Mouse (Mus musculus) frontal cortex, postnatal 10 days (tissue): ENCODE measurements around the gene Cyp2d11.
"Not testable (repeated sequence)": the region's sequence is repeated elsewhere in the genome, so short reads cannot be mapped to it uniquely, and the experiment has no call there.

Experiments used
- DNase-seq, 2 experiments: peaks; one replicate each; pipeline ENCODE4 v3.0.0; 2022; ENCODE audit warnings: low spot score in 2 of 2, mixed read lengths in 1 of 2

Cyp2d11 gene

DNA sequence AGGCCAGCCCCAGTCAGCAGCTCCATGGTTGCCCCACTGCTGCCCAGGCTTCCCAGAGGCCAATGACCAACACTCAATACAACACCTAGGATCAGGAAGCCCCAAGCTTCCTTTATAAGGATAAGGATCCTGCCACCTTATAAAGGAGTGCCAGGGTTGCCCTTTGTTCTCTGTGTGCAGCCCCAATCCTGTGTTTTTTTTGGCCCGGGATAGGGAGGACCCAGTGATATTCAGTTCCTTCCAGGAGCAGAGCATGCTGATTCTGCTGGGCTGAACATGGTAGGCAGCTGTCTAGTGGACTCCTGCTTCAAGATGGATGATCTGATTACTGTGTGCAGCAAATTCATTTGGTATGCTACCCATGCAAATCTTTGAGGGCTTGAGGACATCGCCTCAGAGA is at the start of gene Cyp2d11:
Cyp2d11 (minus strand) TSS at position 101 of the 400 bp plus-strand sequence.
- DNase-seq = not testable (repeated sequence)

DNA sequence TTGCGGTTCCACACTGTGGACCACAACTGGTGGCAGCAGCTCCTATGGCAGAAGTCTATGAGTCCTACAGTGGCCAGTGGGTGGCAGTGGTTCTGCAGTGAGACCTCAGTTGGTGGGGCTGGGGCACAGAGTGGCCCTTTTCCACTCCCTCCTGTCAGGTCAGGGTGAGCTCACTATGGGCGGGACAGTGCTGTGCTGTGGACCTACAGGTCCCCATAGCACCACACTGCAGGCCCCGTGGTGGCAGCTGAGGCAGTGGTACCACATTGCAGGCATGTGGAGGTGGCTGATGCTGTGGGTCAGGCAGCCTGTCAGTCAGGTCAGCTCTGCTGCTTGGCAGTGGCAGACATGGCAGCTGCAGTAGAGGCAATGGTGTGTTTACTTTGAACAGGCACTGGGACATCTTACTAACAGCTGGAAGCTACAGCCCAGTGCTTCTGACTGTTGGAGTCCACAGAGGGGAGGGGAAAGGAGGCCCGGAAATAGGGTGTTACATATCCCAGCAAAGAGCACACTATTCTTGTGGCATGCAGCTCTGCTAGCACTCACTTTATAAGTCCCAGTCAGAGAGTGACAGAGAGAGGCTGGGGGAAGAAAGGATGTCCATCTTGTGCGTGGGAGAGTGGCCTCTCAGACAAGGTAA is 44.3 kb upstream of the Cyp2d11 start:
- no peak for DNase-seq

DNA sequence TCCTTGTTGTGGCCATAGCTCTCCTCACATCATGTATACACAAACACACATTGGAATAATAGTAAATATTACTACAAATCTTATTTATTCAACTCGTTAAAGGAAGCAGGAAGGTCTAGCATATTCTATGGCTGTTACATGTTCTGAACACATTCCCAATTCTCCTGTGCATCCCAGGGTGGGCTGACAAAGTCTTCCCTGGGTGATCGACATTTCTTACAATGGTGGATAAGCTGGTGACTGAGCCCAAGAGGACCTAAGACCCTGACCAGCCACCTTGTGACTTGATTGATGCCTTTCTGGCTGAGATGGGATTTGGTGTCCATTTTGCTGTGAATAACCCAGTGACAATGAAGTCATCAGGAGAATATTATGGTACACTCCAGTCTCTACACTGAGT is 41.8 kb upstream of the Cyp2d11 start:
- no peak for DNase-seq

DNA sequence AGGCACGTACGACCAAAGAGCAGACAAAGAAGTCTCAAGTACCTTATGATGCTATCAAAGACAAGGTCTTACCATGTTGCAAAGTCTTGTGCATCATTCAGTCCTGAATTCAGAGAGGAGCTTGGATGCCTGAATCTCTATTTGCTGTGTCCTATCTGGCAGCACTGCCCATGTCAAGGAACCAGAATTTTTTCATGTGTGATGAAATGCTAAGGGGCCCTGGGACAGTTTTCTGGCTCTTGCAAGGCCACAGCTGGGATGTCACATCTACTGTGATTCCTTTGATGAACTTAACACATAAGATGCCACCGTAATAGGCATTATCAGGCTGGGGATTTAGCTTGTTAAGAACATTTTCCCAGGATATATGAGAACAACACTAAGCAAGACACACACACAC is 41.2 kb upstream of the Cyp2d11 start:
- DNase-seq = no peak

DNA sequence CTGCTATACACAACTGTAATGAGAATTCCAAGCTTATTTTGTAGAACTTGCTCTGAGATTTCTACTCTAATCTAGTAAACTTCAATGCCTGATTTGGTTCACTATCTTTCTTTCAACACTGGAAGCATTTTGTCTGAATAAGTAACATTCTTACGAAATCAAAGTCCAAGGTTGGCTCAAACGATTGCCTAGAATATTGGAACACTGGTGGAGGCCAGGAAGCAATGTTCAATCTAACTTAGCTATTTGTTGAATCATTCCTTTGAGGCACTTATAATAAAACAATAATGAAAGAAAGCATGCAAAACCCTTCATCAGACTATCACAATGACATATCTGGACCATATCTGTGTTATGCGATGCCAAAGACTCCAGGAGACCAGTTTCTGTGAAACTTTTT is 40.7 kb upstream of the Cyp2d11 start:
- no peak for DNase-seq

DNA sequence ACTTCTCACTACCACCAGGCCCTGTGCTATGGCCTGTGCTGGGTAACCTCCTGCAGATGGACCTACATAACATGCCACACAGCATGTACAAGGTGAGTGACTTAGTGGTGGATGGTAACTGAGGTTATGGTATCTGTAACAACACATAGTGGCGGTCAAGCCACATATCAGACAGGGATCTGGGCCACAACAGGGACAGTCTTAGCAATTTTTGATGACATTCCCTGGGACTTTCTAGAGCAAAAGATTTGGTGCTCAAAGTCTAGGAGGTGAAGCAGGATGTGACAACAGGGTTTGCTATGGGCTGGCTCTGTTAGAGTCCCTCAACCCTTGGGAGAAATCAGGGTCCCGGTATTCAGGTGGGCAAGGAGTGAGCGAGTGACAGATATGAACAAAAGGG is 39.8 kb upstream of the Cyp2d11 start:
- no peak for DNase-seq

DNA sequence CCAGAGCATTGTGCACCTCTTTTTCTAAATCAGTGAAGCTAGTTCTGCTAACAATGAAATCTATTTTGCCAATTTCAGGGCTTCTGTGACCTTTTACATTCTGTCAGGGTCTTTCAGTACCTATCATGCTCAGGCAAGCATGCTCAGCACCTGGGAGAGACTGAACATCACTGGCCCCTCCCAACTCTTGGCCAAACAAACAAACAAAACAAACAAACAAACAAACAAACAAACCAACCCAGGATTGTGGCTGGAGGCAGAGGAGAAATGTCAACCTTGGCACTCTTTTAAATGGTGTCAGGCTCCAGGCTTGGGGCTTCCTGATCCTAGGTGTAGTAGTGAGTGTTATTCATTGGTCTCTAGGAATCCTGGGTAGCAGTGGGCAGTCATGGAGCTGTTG is 39.3 kb upstream of the Cyp2d11 start, which contains the start of gene Cyp2d9:
Cyp2d9 (plus strand) TSS at position 301 of the 400 bp plus-strand sequence.
- DNase-seq = no peak

DNA sequence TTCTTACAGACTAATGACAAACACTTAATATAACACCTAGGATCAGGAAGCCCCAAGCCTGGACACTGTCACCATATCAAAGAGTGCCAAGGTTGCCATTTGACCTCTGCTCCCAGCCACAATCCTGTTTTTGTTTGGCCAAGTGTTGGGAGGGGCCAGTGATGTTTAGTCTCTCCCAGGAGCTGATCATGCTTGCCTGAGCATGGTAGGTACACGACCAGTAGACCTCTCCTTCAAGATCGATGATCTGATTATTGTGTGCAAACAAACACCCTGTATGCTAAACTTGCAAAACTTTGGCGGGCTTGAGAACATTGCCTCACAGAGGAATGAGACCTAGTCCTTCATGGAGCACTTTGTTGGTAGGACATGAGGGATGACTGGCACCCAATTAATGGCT is 29.6 kb upstream of the Cyp2d11 start:
- DNase-seq = no peak

DNA sequence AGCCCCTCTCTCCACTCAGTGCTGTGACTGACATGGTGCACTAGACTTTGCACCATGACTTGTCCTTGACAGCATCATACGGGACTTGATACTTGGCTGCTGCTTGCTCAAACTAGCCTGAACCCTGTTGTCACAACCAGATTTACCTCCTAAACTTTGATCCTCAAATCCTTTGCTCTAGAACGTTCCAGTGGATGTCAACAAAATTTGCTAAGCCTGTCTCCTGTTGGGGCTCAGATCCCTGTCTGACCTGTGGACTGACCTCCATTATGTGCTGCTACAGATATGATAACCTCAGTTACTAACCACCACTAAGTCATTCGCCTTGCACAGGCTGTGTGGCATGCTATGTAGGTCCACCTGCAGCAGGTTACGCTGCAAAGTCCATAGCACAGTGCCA is 29.1 kb upstream of the Cyp2d11 start:
- no peak for DNase-seq

DNA sequence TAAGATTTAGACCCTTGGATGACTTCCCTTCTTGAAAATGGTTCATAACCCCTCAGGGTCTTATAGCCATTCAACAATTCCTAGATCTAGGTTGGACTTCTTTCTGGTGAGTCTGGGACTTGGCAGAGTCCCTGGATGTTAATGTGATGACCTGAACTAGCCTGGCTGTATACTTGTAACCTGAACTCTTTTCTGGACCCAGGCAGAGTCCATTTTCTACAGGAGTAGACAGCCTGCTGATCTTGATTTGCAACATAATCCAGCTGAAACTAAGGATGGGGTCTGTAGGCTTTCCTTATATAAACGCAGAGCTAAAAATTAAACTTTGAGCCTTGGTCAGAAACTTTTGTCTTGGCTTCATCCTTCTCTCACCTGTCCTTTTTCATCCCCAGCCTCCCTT is 24.8 kb upstream of the Cyp2d11 start:
- no peak for DNase-seq

DNA sequence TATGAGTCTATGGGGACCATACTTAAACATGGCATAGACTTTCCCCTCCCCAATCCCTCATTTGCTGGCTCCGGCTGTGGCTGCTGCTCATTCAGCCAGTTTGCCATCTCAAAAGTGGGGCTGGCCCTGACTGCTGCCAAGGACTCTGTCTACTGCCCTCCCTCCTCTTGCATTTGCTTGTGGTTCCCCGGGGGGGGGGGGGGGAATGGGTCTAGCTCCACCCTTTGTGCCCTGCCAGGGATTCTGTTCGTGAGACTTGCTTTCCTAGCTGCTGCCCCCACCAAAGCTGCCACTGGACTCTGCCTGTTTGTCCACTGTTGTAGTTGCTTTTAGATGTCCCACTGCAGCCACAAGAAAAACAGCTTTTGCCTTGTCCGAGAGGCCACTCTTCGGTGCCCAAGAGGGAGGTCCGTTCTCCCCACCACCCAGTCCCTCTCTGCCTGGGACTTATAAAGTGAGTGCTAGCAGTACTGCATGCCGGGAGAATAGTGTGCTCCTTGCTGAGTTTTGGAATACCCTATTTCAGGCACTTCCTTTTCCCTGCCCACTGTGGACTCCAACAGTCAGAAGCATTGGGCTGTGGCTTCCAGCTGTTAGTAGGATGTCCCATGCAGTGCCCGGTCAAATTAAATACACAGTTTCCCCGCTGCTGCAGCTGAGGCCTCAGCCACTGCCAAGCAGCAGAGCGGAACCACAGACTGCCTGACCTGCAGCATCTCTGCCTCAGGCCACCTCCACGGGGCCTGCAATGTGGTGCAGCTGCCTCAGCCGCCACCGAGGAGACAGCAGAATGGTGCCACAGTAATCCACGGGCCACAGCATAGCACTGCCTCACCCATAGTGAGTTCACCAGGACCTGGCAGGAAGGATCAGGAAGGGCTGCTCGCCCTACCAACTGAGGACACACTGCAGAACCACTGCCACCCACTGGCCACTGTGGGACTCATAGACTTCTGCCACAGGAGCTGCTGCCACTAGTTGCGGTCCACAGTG is 23.3 kb upstream of the Cyp2d11 start:
- DNase-seq = peak; percentile 66 to 80

DNA sequence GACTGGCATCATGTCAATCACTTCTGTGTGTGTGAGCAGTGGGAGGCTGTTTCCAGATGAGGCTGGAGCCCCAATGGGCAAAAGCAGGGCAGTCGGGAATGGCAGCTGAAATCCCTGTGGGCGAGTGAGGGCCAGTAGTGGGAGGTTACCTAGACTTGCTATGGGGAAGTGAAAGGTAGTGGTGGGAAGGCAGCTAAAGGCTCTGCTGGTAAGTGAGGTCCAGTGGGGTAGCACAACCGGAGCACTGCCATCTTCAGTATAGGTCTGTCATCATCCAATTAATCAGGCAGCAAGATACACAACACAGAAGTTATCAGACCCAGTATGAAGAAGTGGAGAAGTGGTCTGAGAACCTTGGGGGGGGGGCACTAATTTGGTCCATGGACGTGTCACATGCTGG is 13.7 kb upstream of the Cyp2d11 start:
- no peak for DNase-seq

DNA sequence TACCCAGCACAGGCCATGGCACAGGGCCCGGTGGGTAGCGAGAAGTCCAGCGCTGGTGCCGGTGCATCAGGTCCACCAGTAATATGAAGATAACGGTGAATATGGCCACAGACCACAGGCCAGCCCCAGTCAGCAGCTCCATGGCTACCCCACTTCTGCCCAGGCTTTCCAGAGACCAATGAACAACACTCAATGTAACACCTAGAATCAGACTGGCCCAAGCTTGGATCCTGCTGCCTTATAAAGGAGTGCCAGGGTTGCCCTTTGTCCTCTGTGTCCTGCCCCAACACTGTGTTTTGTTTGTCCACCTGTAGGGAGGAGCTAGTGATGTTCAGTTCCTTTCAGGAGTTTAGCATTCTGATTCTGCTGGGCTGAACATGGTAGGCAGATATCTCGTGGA is 13.2 kb upstream of the Cyp2d11 start, which contains the start of gene Cyp2d10:
Cyp2d10 (minus strand) TSS at position 215 of the 400 bp plus-strand sequence.
- no peak for DNase-seq

DNA sequence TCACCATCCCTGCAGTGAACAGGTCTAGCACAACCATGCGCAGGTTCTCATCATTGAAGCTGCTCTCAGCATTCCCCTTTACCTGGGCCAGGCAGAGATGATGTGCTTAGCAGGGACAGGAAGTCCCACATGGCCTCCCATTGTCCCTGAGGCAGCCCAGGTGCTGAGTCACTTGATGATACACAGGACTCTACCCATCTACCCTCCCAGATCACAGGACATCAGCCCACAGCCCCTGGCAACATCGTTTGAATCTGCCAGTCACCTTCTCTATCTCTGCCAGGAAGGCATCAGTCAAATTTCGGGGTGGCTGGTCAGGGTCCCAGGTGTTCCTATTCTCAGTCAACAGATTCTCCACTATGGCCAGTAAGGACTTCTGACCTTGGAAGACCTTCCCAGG is 10.3 kb upstream of the Cyp2d11 start:
- DNase-seq = no peak

DNA sequence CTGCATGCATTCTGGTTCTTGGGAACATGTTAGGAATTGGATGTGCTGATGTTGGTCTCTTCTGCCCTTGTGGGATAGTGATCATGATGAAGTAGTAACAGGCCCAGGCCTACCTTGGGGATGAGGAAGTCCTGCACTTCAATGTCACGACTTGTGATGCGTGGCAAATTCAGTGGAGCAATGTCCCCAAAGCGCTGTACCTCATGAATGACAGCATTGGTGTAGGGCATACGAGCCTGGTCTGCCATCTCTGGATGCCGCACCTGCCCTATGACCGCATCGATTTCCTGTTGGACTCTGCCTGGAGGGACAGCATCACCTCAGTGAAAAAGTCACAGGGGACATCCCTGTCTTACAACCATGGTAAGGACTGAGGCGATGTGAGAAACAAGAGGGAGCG is 9.8 kb upstream of the Cyp2d11 start:
- DNase-seq = no peak

DNA sequence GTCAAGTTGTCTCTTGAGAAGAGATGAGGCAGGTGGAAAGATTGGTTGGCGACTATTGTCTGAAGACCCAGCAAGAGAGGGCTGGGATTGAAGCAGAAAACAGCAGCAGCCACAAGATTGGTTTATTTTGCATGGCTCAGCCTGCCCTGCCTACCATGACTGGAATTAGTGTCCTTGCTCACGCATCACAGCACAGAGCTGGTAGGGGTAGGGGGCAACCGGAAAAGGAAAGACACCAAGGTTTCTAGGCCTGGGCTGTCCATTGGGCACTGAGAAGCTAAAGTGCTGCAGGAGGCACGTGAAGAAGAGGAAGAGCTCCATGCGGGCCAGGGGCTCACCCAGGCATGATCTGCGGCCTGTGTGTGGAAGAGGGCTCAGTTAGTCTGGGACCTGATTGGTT is 8.9 kb upstream of the Cyp2d11 start:
- no peak for DNase-seq

DNA sequence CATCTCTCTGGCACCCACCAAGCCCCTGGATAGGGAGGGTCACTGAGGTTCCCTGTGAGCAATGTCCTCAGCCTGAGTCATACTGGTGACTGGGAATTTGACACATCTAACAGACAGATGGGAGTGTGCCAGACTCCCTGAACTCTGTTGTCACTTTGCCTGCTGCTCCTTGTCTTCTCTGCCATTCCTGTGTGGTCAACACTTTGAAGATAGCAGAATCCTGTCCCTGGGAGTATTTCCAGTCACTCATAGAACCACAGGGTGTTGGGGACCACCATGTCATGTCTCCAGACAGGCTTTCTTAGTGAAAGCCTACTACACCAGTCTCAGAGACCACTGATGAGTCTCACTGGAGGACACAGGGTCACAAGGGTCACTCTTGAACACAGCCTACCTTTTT is 8.3 kb upstream of the Cyp2d11 start:
- no peak for DNase-seq

DNA sequence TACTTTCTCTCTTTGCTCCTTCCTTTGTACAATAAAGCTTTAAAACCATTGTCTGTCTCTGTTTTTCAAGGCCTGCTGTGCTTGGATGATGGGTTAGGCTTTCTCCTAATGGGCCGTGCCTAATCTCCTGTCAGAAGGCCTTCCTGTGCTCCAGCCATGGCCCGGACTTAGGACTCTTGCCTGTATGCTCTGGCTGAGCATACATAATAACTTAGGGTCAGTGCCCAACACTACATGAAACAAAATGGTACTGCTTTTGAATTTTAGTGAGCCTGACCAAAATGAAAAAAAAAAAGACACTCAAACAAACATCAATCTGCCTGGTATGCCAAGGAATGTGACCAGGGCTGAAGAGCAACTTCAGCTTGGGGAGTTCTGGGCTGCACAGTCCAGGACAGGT is 7.7 kb upstream of the Cyp2d11 start:
- DNase-seq = no peak

DNA sequence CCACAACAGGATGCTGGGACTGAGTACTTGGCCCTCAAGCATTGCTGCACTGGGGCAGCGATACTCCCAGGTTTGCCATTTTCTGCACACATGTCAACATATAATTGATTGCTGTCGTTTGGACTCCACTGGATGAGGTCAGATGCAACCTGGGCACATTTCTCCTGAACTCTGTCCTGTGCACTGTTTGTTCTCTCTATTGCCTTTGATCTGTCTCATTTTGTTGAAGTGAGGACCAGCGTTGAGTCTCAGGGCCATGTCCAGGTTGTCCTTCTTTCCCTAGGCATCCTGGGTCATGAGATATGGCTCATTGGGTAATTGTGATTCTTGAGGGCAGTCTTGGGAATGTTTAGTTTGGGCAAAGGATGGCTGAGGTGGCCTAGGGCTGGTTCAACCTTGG is 2.1 kb upstream of the Cyp2d11 start:
- not testable (repeated sequence) for DNase-seq

DNA sequence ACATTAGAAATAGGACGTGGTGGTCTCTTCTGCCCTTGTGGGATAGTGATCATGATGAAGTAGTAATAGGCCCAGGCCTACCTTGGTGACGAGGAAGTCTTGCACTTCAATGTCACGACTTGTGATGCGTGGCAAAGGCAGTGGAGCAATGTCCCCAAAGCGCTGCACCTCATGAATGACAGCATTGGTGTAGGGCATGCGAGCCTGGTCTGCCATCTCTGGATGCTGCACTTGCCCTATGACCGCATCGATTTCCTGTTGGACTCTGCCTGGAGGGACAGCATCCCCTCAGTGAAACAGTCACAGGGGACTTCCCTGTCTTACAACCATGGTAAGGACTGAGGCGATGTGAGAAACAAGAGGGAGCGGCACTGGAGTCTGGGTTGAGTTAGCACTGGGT is 3.9 kb downstream of the Cyp2d11 start:
- DNase-seq = not testable (repeated sequence)

DNA sequence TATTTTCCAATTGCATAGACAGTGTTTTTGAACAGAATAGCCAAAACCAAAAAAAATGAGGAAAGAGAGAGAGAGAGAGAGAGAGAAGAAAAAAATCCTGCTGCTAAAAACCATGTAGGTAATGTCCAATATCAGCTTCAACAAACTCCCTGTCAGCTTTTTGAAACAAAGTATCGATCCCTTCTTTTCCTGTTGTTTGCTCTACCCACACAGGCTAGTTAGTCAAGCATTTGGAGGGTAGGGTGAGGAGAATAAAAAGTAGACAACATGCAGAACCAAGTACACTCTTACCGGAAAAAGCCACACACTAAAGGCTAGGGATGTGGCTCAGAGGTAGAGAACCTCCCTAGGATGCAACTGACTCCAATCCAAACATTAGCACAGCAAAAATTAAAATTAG is 8.1 kb downstream of the Cyp2d11 start:
- no peak for DNase-seq

DNA sequence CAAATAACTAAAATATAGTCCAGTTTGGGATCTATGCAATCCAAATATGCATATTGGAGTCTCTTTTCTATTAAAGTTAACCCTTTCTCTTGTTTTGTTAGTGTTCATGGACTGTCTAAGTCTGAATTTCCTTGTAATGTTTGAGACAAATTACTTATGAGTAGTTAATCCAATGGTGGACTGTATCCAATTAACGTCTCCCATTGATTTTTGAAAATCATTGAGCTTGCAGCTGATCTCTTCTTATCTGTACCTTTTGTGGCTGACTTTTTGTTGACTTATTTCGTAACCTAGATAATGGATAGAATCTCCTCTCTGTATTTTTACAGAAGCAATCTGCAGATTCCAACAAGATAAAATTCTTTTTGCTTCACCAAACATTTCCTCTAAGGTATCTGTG is 11.4 kb downstream of the Cyp2d11 start:
- DNase-seq = no peak

DNA sequence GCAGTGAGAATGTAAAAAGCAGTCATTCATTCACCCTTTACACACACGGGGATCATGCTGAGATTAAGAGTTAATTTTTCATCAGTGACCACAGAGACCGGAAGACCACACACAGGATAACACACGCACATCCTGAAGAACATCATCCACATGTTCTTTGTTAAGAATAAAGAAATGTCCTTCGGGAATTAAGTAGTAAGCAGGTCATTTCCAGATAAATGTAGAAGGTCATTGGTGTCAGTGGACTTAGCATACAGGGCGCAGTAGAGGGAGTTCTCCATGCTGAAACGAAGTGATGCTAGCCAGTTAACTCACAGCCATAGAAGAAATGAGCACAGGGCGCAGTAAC is 13.1 kb downstream of the Cyp2d11 start:
- DNase-seq = no peak
